Mouse (Mus musculus) C2C12 (cell line): ENCODE results near the gene Map9.

Source experiments
- CEBPB ChIP-seq: IDR thresholded peaks from one replicate; pipeline ENCODE4 v1.6.1; 2011; ENCODE audit warnings: low read depth, mild to moderate bottlenecking, control low read depth, moderate library complexity
- CTCF ChIP-seq: IDR thresholded peaks from one replicate; pipeline ENCODE4 v1.5.1; 2011; ENCODE audit not compliant: control insufficient read depth, insufficient read depth, insufficient read length
- MYOD1 ChIP-seq: IDR thresholded peaks from one replicate; pipeline ENCODE4 v1.6.1; 2011; ENCODE audit warnings: low read depth; ENCODE audit not compliant: control insufficient read depth, insufficient read length
- USF1 ChIP-seq: IDR thresholded peaks from one replicate; pipeline ENCODE4 v1.6.1; 2011; ENCODE audit warnings: low read depth, mild to moderate bottlenecking, control low read depth, moderate library complexity

- TF ChIP-seq CTCF (no peak), MYOD1 (no peak), USF1 (no peak), CEBPB (no peak)
Observed at GRCm38 (mm10) chr3:82332536-82332935, 25.3 kb upstream of the Map9 start.
